Comparison of ENCODE assay signal across 9 mouse cellular contexts in genomic region chr17:87882594-87882993, GRCm38 (mm10). TPM values are rescaled to one million over a fixed set of nuclear protein-coding genes. Genes with fewer than 3 reads are reported as not detected.
DNase-seq lines count a peak whose midpoint lies in the region; ATAC-seq and TF ChIP-seq lines count a peak whose summit lies in the region.
"Had no signal": no experiment of that assay in that cellular context is flagged by ENCODE, and none has a peak within 500 bp of the region (broad histone marks: within the 10 kb centered on the region; RNA-seq: fewer than 3 reads in every experiment).

No protein-coding gene starts in this region.

- no peaks in the 10 kb centered on the region for H3K36me3 ChIP-seq in E14TG2a.4 (ENCODE audit: insufficient read depth, low read length)
- H3K36me3 ChIP-seq in liver, adult 2 months (ENCODE audit: control insufficient read depth, insufficient read depth, low read length): no peaks in the 10 kb centered on the region

- DNase-seq in layer of hippocampus, adult 11-12 months (ENCODE audit: low spot score): peak; percentile 31
- DNase-seq in layer of hippocampus, adult 9-10 months (ENCODE audit: low spot score): no peak
- DNase-seq in adrenal gland, postnatal 14 days: peak; percentile 76
- DNase-seq in liver, adult 2 months (ENCODE audit: extremely low read depth, low read depth, low spot score): peak; percentile 8
- DNase-seq in right cerebral cortex, postnatal 4 days: peak; percentile 38

- peaks cover 20% of the 10 kb centered on the region for H3K4me1 ChIP-seq in E14TG2a.4 (replicated peaks; ENCODE audit: low read depth, low read length)
- no peaks in the 10 kb centered on the region for H3K4me1 ChIP-seq in liver, adult 2 months (ENCODE audit: control insufficient read depth, insufficient read depth, low read length)

- TF ChIP-seq CTCF in E14TG2a.4 (conservative IDR thresholded peaks at IDR 0.05; ENCODE audit: low read length): peak; percentile 73
- TF ChIP-seq CTCF in liver, adult 2 months (IDR thresholded peaks at IDR 0.05; ENCODE audit: low read depth, low read length): peak; percentile 73

- no peak for TF ChIP-seq POLR2A in liver, adult 2 months (IDR thresholded peaks at IDR 0.05; ENCODE audit: extremely low read depth, insufficient read depth, low read length)

- no peak overlapping the region for H3K4me3 ChIP-seq in E14TG2a.4 (replicated peaks; ENCODE audit: low read length)
- no peak overlapping the region for H3K4me3 ChIP-seq in liver, adult 2 months (ENCODE audit: insufficient read depth, low read depth, low read length)
- H3K4me3 ChIP-seq: megakaryocyte, embryonic 14.5 days had no signal

- no peaks in the 10 kb centered on the region for H3K27me3 ChIP-seq in E14TG2a.4 (ENCODE audit: insufficient read depth, low read length)
- H3K27me3 ChIP-seq in liver, adult 2 months (ENCODE audit: control insufficient read depth, insufficient read depth, low read length): no peaks in the 10 kb centered on the region
- H3K27me3 ChIP-seq: megakaryocyte, embryonic 14.5 days had no signal

- 9% methylated on average over 1 of the region's 1 CpGs for WGBS in liver, adult 2 months

- H3K9ac ChIP-seq in liver, adult 2 months (ENCODE audit: low read depth, low read length): no peak overlapping the region

- no peaks in the 10 kb centered on the region for H3K9me3 ChIP-seq in E14TG2a.4 (ENCODE audit: low read length)
- H3K9me3 ChIP-seq: megakaryocyte, embryonic 14.5 days had no signal

- H3K27ac ChIP-seq in liver, adult 2 months (replicated peaks; ENCODE audit: insufficient read depth, low read depth, low read length): no peak overlapping the region

- ATAC-seq in granulocyte monocyte progenitor cell, adult 5-6 weeks (replicated peaks; ENCODE audit: poor library complexity, severe bottlenecking): peak; percentile 94
- ATAC-seq in erythroblast, adult 5-6 weeks (replicated peaks; ENCODE audit: low FRiP score, poor library complexity, severe bottlenecking): no peak

- H3K79me2 ChIP-seq in liver, adult 2 months (ENCODE audit: control insufficient read depth, insufficient read depth, low read length): no peaks in the 10 kb centered on the region

RNA-seq across cellular contexts. Expression of gene Rpl36-ps4, which starts 38.2 kb away (rescaled TPM):
- total RNA-seq in adrenal gland, postnatal 14 days (2021): not detected in 2 replicates
- total RNA-seq in granulocyte monocyte progenitor cell, adult 5-6 weeks (2014; fragmentation: Nextera tagmentation): not detected in 2 replicates
- not detected in 2 replicates for total RNA-seq in granulocyte monocyte progenitor cell, adult 5-6 weeks (2017)
- not detected in 2 replicates for total RNA-seq in liver, adult 2 months (2014; rRNA removed)
- polyA plus RNA-seq in liver, adult 2 months (2012; rRNA removed): not detected in 2 replicates
- not detected in 2 replicates for total RNA-seq in erythroblast, adult 5-6 weeks (2015; ENCODE audit: low replicate concordance)
- not detected in 2 replicates for total RNA-seq in erythroblast, adult 5-6 weeks (2017; ENCODE audit: low replicate concordance)
